Mouse (Mus musculus): ENCODE results near the gene Pkp1. TPM values are rescaled to one million over a fixed set of nuclear protein-coding genes. Genes with fewer than 3 reads are reported as not detected.

Pkp1 gene
- polyA plus RNA-seq, 1 experiment from 2014 or later: not detected

- Histone ChIP-seq H3K4me1 (replicated peaks) (peaks cover 10% of the 10 kb centered on the region), H3K9ac (no peak within 1 kb of the TSS), H3K9me3 (no peaks in the 10 kb centered on the region), H3K36me3 (no peaks in the 10 kb centered on the region), H3K4me2 (no peak within 1 kb of the TSS), H3K27me3 (peaks cover under 1% of the 10 kb centered on the region; the same call in 1 of the 2 replicates), H3K4me3 (no peak within 1 kb of the TSS), H3K27ac (no peak within 1 kb of the TSS)
- WGBS: 50% methylated on average over 9 of the region's 9 CpGs
- no peak for ATAC-seq (ENCODE audit: low FRiP score)
Measured at GRCm38 (mm10) chr1:135835716-135836483, 83.1 kb downstream of the Pkp1 start, which contains the start of gene Tnnt2. Gene Tnnt2, plus strand, starts transcription at chr1:135836354.

- Histone ChIP-seq H3K27me3 (peaks cover 4% of the 10 kb centered on the region; the same call in 1 of the 2 replicates), H3K27ac (no peak overlapping the region), H3K9me3 (no peaks in the 10 kb centered on the region), H3K4me1 (replicated peaks) (peaks cover 8% of the 10 kb centered on the region), H3K9ac (no peak overlapping the region), H3K36me3 (no peaks in the 10 kb centered on the region), H3K4me2 (no peak overlapping the region), H3K4me3 (no peak overlapping the region)
- no peak for ATAC-seq (ENCODE audit: low FRiP score)
- 85% methylated on average over 8 of the region's 8 CpGs for WGBS
Measured at GRCm38 (mm10) chr1:135834983-135835382, 84.0 kb downstream of the Pkp1 start.

- ATAC-seq (ENCODE audit: low FRiP score): no peak
- 73% methylated on average over 6 of the region's 6 CpGs for WGBS
- no peak overlapping the region for H3K27ac ChIP-seq
Measured at GRCm38 (mm10) chr1:135834206-135834859, 84.7 kb downstream of the Pkp1 start.

GRCm38 (mm10) chr1:135828918-135829317 lies 90.1 kb downstream of the Pkp1 start:
- peaks cover 7% of the 10 kb centered on the region; the same call in 1 of the 2 replicates for H3K27me3 ChIP-seq
- no peak overlapping the region for H3K27ac ChIP-seq
- H3K36me3 ChIP-seq: no peaks in the 10 kb centered on the region
- H3K4me3 ChIP-seq: no peak overlapping the region
- no peak overlapping the region for H3K9ac ChIP-seq
- H3K4me1 ChIP-seq (replicated peaks): no peaks in the 10 kb centered on the region
- 22% methylated on average over 1 of the region's 1 CpGs for WGBS
- ATAC-seq (ENCODE audit: low FRiP score): no peak
- no peak overlapping the region for H3K4me2 ChIP-seq
- no peaks in the 10 kb centered on the region for H3K9me3 ChIP-seq

More at GRCm38 (mm10) chr1:135834206-135834859, 84.7 kb downstream of the Pkp1 start:
- Histone ChIP-seq H3K9ac (no peak overlapping the region), H3K4me1 (replicated peaks) (peaks cover 8% of the 10 kb centered on the region), H3K27me3 (peaks cover 4% of the 10 kb centered on the region; the same call in 1 of the 2 replicates), H3K36me3 (no peaks in the 10 kb centered on the region), H3K4me3 (no peak overlapping the region), H3K9me3 (no peaks in the 10 kb centered on the region), H3K4me2 (no peak overlapping the region)

GRCm38 (mm10) chr1:135821780-135822179 lies 97.2 kb downstream of the Pkp1 start:
- H3K36me3 ChIP-seq: no peaks in the 10 kb centered on the region
- WGBS: 78% methylated on average over 7 of the region's 7 CpGs
- H3K4me3 ChIP-seq: no peak overlapping the region
- no peaks in the 10 kb centered on the region for H3K9me3 ChIP-seq
- H3K9ac ChIP-seq: no peak overlapping the region
- no peak overlapping the region for H3K4me2 ChIP-seq
- H3K27ac ChIP-seq: no peak overlapping the region
- H3K4me1 ChIP-seq (replicated peaks): peaks cover 13% of the 10 kb centered on the region
- H3K27me3 ChIP-seq: peaks cover 65% of the 10 kb centered on the region
- ATAC-seq (ENCODE audit: low FRiP score): no peak

Other genes with a start within 250 kb of the Pkp1 start
- 22.9 and 25.3 TPM in 2 replicates for gene Csrp1, start 199.1 kb downstream of the Pkp1 start, polyA plus RNA-seq (2015; fragmentation: Nextera tagmentation; extraction: Ambion mirVana)
- gene Phlda3, start 153.1 kb downstream of the Pkp1 start, polyA plus RNA-seq (2015; fragmentation: Nextera tagmentation; extraction: Ambion mirVana): 19.6 and 20.6 TPM in 2 replicates
- gene Tnni1, start 139.8 kb downstream of the Pkp1 start, polyA plus RNA-seq (2015; fragmentation: Nextera tagmentation; extraction: Ambion mirVana): 5.6 and 6.0 TPM in 2 replicates
- 0.65 and 0.84 TPM in 2 replicates for gene Lad1, start 100.6 kb downstream of the Pkp1 start, polyA plus RNA-seq (2015; fragmentation: Nextera tagmentation; extraction: Ambion mirVana)
- 12.1 and 16.2 TPM in 2 replicates for gene Tnnt2, start 82.9 kb downstream of the Pkp1 start, polyA plus RNA-seq (2015; fragmentation: Nextera tagmentation; extraction: Ambion mirVana)
- not detected in 2 replicates for gene Igfn1, start 87.1 kb upstream of the Pkp1 start, polyA plus RNA-seq (2015; fragmentation: Nextera tagmentation; extraction: Ambion mirVana)
- 149 and 153 TPM in 2 replicates for gene Tmem9, start 88.9 kb upstream of the Pkp1 start, polyA plus RNA-seq (2015; fragmentation: Nextera tagmentation; extraction: Ambion mirVana)
- gene Ascl5, start 131.6 kb upstream of the Pkp1 start, polyA plus RNA-seq (2015; fragmentation: Nextera tagmentation; extraction: Ambion mirVana): not detected in 2 replicates
- gene Cacna1s, start 133.5 kb upstream of the Pkp1 start, polyA plus RNA-seq (2015; fragmentation: Nextera tagmentation; extraction: Ambion mirVana): 0.10 and 0.29 TPM in 2 replicates
- 43.7 and 44.2 TPM in 2 replicates for gene Kif21b, start 212.2 kb upstream of the Pkp1 start, polyA plus RNA-seq (2015; fragmentation: Nextera tagmentation; extraction: Ambion mirVana)